Mouse (Mus musculus) thymus, postnatal 4 days (tissue): ENCODE measurements around the gene Polh.

ENCODE experiments used
- DNase-seq: peaks from one replicate; pipeline ENCODE4 v3.0.0; 2021

The Polh gene

GRCm38 (mm10) chr17:46202421-46203071 lies at the start of gene Polh, which contains the start of gene Xpo5:
Gene Polh, minus strand, starts transcription at chr17:46202645.
Gene Xpo5, plus strand, starts transcription at chr17:46202782.
- DNase-seq = peak; percentile 97

- peak; percentile 52 for DNase-seq
These were observed 48.7 kb upstream of the Polh start for GRCm38 (mm10) chr17:46251174-46251573.

- DNase-seq = no peak
These were observed 45.7 kb upstream of the Polh start for GRCm38 (mm10) chr17:46248189-46248522.

GRCm38 (mm10) chr17:46247512-46248188 lies 45.2 kb upstream of the Polh start, which contains the start of the genes Polr1c and Yipf3:
Gene Polr1c, minus strand, starts transcription at chr17:46248054.
Gene Yipf3, plus strand, starts transcription at chr17:46248080.
- DNase-seq = peak; percentile 95

GRCm38 (mm10) chr17:46244579-46244978 lies 42.1 kb upstream of the Polh start:
- DNase-seq = no peak

GRCm38 (mm10) chr17:46243624-46244023 lies 41.2 kb upstream of the Polh start:
- no peak for DNase-seq

- no peak for DNase-seq
These were observed 40.5 kb upstream of the Polh start for GRCm38 (mm10) chr17:46242993-46243392.

GRCm38 (mm10) chr17:46242274-46242673 lies 39.8 kb upstream of the Polh start:
- DNase-seq = no peak

GRCm38 (mm10) chr17:46241471-46241870 lies 39.0 kb upstream of the Polh start:
- no peak for DNase-seq

- DNase-seq = no peak
These were observed 37.2 kb upstream of the Polh start for GRCm38 (mm10) chr17:46239516-46240114.

- DNase-seq = no peak
These were observed 35.0 kb upstream of the Polh start for GRCm38 (mm10) chr17:46237480-46237879.

- no peak for DNase-seq
These were observed 34.6 kb upstream of the Polh start for GRCm38 (mm10) chr17:46237079-46237478.

GRCm38 (mm10) chr17:46236067-46236466 lies 33.6 kb upstream of the Polh start:
- DNase-seq = no peak

GRCm38 (mm10) chr17:46227576-46227975 lies 25.1 kb upstream of the Polh start:
- DNase-seq = no peak

- no peak for DNase-seq
These were observed 19.2 kb upstream of the Polh start for GRCm38 (mm10) chr17:46221601-46222000.

- DNase-seq = no peak
These were observed 8.1 kb upstream of the Polh start for GRCm38 (mm10) chr17:46210550-46210949.

- DNase-seq = no peak
These were observed 4.2 kb upstream of the Polh start for GRCm38 (mm10) chr17:46206676-46207075.

- DNase-seq = no peak
These were observed 633 bp upstream of the Polh start for GRCm38 (mm10) chr17:46203078-46203477.

GRCm38 (mm10) chr17:46201151-46201550 lies 1.3 kb downstream of the Polh start:
- no peak for DNase-seq

GRCm38 (mm10) chr17:46188829-46189228 lies 13.6 kb downstream of the Polh start:
- DNase-seq = no peak

- peak; percentile 47 for DNase-seq
These were observed 20.2 kb downstream of the Polh start for GRCm38 (mm10) chr17:46182273-46182672.

- DNase-seq = peak; percentile 58
These were observed 31.9 kb downstream of the Polh start for GRCm38 (mm10) chr17:46170538-46170937.

GRCm38 (mm10) chr17:46168768-46169167 lies 33.7 kb downstream of the Polh start:
- DNase-seq = no peak

GRCm38 (mm10) chr17:46168318-46168717 lies 34.1 kb downstream of the Polh start:
- DNase-seq = no peak
